Mouse (Mus musculus) lung, adult 18-20 months (tissue): ENCODE measurements around the gene Sectm1b.
"Not testable (repeated sequence)": the region's sequence is repeated elsewhere in the genome, so short reads cannot be mapped to it uniquely, and the experiment has no call there.

Experiments used
- DNase-seq, 2 experiments: peaks; one replicate each; pipeline ENCODE4 v3.0.0; 2022; ENCODE audit warnings: mixed read lengths in 2 of 2

Gene Sectm1b

GRCm38 (mm10) chr11:121067895-121068294 is 4.5 kb upstream of the Sectm1b start:
- no peak for DNase-seq

GRCm38 (mm10) chr11:121064197-121064596 is 828 bp upstream of the Sectm1b start:
- DNase-seq = no peak

GRCm38 (mm10) chr11:121061615-121062014 is 1.8 kb downstream of the Sectm1b start:
- no peak for DNase-seq

- not testable (repeated sequence) for DNase-seq
Measured at GRCm38 (mm10) chr11:121060401-121061067, 2.8 kb downstream of the Sectm1b start.

- DNase-seq = no peak
Measured at GRCm38 (mm10) chr11:121059471-121059870, 3.9 kb downstream of the Sectm1b start.

GRCm38 (mm10) chr11:121058956-121059355 is 4.4 kb downstream of the Sectm1b start:
- no peak for DNase-seq

GRCm38 (mm10) chr11:121058122-121058521 is 5.2 kb downstream of the Sectm1b start:
- no peak for DNase-seq

GRCm38 (mm10) chr11:121056536-121057236 is 6.7 kb downstream of the Sectm1b start:
- no peak for DNase-seq

- DNase-seq = peak; percentile 71 to 82
Measured at GRCm38 (mm10) chr11:121053536-121053935, 9.8 kb downstream of the Sectm1b start.

GRCm38 (mm10) chr11:121052387-121052786 is 11.0 kb downstream of the Sectm1b start:
- no peak for DNase-seq

GRCm38 (mm10) chr11:121051793-121052192 is 11.6 kb downstream of the Sectm1b start:
- DNase-seq = no peak

- DNase-seq = no peak
Measured at GRCm38 (mm10) chr11:121049840-121050239, 13.5 kb downstream of the Sectm1b start.

- DNase-seq = no peak
Measured at GRCm38 (mm10) chr11:121047826-121048399, 15.5 kb downstream of the Sectm1b start.

- DNase-seq = peak; percentile 19 to 46
Measured at GRCm38 (mm10) chr11:121045286-121045685, 18.1 kb downstream of the Sectm1b start.

GRCm38 (mm10) chr11:121043025-121043424 is 20.3 kb downstream of the Sectm1b start:
- DNase-seq = not testable (repeated sequence)

- no peak for DNase-seq
Measured at GRCm38 (mm10) chr11:121042480-121042879, 20.9 kb downstream of the Sectm1b start.

- no peak for DNase-seq
Measured at GRCm38 (mm10) chr11:121041636-121042035, 21.7 kb downstream of the Sectm1b start.

GRCm38 (mm10) chr11:121041212-121041611 is 22.2 kb downstream of the Sectm1b start:
- DNase-seq = peak; percentile 74 to 80

- no peak for DNase-seq
Measured at GRCm38 (mm10) chr11:121039302-121039701, 24.1 kb downstream of the Sectm1b start, which contains the start of gene Cd7. Gene Cd7, minus strand, starts transcription at chr11:121039418.

- DNase-seq = no peak
Measured at GRCm38 (mm10) chr11:121038366-121039240, 24.8 kb downstream of the Sectm1b start.

- no peak for DNase-seq
Measured at GRCm38 (mm10) chr11:121033118-121033517, 30.3 kb downstream of the Sectm1b start.

GRCm38 (mm10) chr11:121027259-121027658 is 36.1 kb downstream of the Sectm1b start:
- DNase-seq = no peak

GRCm38 (mm10) chr11:121024163-121024562 is 39.2 kb downstream of the Sectm1b start:
- no peak for DNase-seq
